Mouse (Mus musculus): ENCODE measurements at regions not wholly inside any gene's neighbourhood (a gene's known extent, or its start where the extent isn't known, plus 50 kb on each side); places are given as distances from the start of the nearest gene placed in this dataset.

DNA sequence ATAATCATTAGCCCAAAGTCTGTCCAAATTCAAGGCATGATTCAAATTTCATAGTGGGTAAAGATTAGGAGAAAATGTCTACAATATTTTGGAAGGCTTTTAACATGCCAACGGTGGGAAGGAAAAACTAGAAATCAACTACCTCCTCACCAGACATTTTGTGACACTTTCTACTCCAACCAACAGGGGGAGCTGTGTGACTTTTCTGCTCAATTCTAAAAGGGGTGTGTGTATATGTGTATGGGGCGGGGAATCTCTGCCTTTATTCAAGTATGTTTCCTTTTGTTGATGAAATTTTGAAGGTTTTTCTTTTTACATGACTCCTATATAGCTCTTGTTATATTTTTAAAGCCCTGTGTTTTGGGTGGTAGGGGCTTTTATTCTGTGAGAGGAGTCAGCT is 165.0 kb upstream of the Tas2r119 start:
- TF ChIP-seq CTCF (IDR thresholded peaks at IDR 0.05; ENCODE audit: low read depth, low read length) (peak; percentile 29; the same call in 1 of the 2 replicates), POLR2A (IDR thresholded peaks at IDR 0.05; ENCODE audit: extremely low read depth, insufficient read depth, low read length) (no peak)

All from liver, adult 2 months (tissue).